Mouse (Mus musculus) ovary, postnatal 10 days (tissue): Measurements from ENCODE around the gene Gm20388.

Experiments used
- DNase-seq: peaks from one replicate; pipeline ENCODE4 v3.0.0; 2022; ENCODE audit warnings: low spot score

Gm20388 gene

GRCm38 (mm10) chr8:122969964-122970620 lies 3059.5 kb downstream of the Gm20388 start:
- DNase-seq, result no peak

DNA sequence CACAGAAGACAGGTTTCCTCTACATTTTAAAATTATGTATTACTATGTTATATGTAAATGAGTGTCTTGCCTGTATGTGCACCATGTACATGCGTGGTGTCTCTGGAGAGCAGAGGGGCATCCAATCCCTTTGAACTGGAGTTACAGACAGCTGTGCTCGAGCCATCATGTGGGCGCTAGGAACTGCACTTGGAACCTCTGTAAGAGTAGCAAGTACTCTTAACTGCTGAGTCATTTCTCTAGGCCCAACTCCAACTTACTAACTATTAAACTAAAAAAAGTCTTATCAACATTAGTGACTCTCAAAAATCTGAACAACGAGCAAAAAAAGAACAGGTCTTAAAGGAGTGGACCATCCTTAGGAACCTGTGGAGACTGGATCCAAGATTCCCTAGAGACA lies 3065.4 kb downstream of the Gm20388 start:
- DNase-seq, result no peak

DNA sequence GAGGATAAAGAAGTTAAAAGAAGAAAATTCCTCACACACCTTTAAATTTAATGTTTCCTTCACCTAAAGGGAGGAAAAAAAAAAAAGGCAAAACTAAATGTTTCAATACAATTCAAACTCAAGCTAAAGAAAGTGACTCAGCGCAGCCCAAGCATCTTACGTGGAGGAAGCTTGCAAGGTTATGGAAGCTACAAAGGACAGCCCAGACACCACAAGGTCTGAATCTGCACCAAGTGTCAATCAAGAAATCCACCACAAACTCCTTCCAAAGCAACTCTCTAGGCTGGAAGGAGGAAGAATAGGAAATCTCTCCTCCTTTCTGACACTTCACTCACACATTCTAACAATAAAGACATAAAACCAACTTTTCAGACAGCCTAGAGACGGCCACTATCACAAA lies 3068.8 kb downstream of the Gm20388 start:
- no peak for DNase-seq

DNA sequence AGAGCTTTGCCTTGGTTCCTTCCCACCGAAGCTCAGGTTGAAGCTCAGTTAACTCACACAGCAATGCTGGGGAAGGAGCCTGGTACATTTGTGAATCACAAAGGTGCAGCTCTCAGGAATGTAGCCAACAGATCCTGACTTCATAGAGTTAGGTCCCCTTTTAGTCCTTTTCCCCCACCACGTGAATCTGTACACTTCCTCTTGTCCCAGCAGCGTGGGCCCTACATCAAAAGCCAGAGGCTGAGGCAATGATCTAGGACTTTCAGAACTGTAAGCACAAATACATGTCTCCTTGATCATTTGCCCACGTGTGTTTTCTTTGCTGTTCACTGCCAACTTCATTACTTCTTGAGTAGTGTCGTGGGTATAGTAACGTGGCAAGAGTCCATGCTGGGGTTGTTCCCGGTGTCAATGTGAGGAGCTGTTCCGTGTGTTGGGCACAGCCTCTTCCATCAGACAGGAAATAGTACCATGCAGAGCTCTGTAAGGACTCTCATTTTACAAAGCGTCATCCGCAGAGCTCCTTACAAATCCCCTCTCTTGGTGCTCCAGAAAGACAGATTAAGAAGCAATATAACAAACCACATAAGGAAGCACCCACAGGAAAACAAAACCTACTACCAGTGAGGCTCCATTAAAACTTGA lies 3069.3 kb downstream of the Gm20388 start:
- no peak for DNase-seq

- no peak for DNase-seq
Measured at GRCm38 (mm10) chr8:122981646-122982045, 3071.0 kb downstream of the Gm20388 start.

- no peak for DNase-seq
Measured at GRCm38 (mm10) chr8:122983178-122983942, 3072.7 kb downstream of the Gm20388 start.

DNA sequence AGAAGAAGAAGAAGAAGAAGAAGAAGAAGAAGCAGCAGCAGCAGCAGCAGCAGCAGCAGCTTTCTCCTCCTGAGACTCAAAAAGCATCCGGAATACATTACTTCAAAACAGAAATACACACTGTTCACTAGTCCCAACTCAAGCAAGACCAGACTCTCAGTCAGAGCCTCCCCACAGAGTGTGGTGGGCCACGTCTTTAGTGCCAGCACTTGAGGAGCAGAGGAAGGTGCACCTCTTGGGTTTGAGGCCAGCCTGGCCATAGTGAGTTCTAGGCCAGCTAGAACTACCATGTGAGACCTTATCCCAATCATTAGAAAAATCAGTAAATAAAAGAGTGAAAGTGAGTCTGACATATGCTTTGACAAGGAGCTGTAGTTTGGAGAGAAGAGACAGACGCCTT lies 3073.5 kb downstream of the Gm20388 start:
- no peak for DNase-seq

DNA sequence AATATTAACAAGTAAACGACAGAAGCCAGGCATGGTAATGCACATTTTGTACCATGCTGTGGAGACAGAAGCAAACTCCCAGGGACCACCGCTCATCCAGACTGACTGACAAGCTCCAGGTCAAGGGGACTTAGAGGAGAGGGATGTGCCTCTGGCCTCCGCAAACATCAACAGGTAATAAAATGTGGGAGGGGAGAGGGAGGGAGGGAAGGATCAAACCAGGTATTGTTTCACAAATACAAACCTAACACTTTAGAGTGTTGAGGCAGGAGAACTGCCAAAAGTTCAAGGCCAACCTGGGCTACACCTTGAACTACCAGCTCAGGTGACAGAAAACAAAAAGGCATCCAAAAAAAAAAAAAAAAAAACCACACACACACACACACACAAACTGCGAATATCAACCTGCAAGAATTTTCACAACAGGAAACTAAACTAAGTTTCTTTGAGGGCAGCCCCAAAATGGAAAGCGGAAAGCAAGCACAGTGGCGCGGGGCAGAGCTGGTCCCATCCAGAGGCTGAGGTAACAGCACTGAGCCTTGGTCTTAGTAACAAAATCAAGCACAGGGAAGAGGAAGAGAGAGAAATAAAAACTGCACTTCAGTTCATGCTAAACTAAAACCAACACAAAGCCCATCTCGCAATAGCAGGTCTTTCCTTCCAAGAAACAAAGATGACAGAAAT lies 3076.0 kb downstream of the Gm20388 start:
- DNase-seq, result no peak

DNA sequence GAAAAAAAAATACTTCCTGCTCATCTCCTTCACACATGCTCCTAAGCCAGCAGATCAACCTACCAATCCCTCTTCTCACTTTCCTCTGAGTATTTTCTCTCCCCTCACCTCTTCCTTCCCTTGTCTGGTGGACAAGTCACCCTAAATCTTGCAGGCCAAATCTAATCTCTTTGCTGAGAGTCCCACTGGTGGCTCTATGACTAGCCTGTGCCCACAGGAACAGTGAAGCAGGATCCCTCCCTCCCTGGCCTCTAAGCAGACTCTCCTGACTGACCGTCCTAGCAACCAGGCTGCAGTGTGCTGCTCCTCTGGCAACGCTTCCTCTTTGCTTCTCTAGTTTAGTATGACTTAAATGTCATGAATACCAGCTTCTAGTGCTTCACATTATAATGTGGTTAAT lies 3076.6 kb downstream of the Gm20388 start:
- no peak for DNase-seq

GRCm38 (mm10) chr8:122988955-122989354 lies 3078.3 kb downstream of the Gm20388 start:
- no peak for DNase-seq

DNA sequence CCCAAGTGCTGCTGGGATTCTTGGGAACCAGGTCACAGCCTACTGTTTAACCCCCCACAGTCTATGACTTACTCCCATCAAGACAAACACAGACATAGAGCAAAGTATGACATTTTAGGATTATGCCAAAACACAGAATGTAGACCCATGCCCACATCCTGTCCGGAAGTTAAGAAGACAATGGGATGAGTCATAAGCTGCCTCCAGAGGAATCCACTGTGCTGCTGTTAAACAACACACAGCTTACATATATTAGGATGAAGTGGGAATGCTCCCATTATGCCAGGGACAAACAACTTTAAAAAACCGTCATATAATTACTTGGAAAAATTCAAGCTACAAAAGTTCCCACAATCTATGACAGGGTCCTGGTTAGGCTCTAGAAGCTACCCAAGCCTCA lies 3079.3 kb downstream of the Gm20388 start:
- no peak for DNase-seq

DNA sequence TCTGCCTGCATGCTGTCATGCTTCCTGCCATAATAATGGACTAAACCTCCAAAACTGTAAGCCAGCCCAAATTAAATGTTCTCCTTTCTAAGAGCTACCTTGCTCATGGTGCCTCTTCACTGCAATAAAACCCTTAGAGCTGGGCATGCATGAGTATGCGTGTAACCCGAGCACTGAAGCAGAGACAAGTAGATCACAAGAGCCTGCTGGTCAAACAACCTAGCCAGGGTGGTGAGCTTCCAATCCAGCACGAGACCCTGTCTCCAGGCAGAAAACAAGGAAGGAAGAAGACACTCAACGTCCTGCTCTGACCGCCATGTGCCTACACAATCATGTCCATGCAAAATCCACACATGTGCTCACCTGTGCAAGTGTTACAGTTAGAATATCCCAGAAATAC lies 3080.7 kb downstream of the Gm20388 start:
- DNase-seq, result no peak

DNA sequence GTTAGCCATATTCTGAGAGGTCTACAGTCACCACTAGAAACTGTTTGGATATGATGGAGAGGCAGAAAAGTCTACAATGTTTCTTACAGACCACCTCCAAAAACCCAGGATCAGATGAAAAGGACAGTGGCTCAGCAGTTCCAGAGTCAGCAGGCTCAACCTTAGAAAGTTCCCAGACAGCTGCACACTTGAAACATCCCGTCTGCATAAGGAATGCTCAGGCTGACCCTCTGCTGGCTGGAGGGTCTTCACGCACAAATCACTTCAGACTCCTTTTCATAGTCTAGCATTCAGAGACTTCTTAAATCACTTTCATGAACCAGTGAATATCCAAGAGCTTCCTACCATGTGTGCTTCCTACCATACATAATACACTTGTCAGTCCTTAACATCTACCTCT lies 3081.7 kb downstream of the Gm20388 start:
- no peak for DNase-seq

GRCm38 (mm10) chr8:122993031-122993430 lies 3082.4 kb downstream of the Gm20388 start:
- DNase-seq, result no peak

GRCm38 (mm10) chr8:122993740-122994139 lies 3083.1 kb downstream of the Gm20388 start:
- DNase-seq, result no peak

DNA sequence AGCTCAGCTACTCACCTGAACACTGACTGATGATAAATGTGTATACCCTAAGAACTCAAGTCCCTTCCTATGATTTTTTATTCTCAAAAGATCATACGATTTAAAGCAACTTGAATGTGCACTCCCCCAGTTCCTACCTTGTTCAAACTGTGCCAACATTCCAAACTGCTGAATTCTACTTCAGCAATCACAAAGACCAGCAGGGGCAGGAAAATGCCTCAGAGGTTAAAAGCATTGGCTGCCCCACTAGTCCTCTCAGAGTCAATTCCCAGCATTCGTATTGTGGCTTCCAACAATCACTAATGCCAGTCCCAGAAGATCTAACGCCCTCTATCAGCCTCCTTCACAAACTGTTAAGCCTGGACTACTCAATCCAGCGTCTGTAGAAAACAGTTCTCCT lies 3087.3 kb downstream of the Gm20388 start:
- no peak for DNase-seq

GRCm38 (mm10) chr8:123000311-123000710 lies 3089.7 kb downstream of the Gm20388 start:
- DNase-seq, result no peak

- no peak for DNase-seq
Measured at GRCm38 (mm10) chr8:123004033-123004922, 3093.6 kb downstream of the Gm20388 start.

GRCm38 (mm10) chr8:123005328-123005727 lies 3094.7 kb downstream of the Gm20388 start:
- DNase-seq, result no peak

GRCm38 (mm10) chr8:123005805-123006204 lies 3095.2 kb downstream of the Gm20388 start:
- DNase-seq, result no peak

DNA sequence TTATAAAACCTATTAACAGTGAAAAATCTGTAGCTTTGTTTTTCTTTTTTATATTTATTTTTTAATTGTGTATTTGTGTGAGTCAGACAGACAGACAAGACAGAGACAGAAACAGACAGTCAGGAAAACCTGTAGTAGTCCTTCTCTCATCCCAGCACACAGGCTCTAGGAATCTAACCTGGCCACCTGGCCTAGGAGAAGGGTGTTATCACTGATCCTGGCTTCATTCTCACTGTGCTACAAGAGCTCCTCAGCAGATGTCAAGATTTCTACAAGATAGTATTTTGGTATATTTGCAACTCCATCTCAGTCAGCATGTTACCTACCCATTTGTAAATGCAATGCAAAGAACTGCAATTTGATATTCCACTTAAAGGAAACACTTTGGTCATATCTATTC lies 3100.7 kb downstream of the Gm20388 start:
- DNase-seq, result no peak

DNA sequence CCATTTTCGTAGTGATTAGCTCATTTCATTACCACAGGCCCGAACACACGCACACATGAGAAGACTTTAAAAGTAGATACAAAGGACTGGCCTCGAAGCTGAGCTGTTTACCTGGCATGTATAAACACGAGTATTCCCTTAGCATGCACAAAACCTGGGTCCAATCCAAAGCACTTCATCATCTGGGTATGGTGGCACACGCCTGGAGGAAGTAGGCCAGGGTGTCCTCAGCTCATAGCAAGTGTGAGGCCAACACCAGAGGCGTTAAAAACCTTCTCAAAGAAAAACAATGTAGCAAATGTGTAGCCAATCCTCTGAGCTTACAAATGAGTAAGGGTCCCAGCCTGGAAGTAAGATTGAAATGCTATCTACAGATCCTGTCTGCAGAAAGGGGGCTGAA lies 3103.8 kb downstream of the Gm20388 start:
- no peak for DNase-seq
